Mouse (Mus musculus): Measurements from ENCODE around the gene S100a4. TPM values are rescaled to one million over a fixed set of nuclear protein-coding genes. Genes with fewer than 3 reads are reported as not detected.

The S100a4 gene
- polyA plus RNA-seq, 1 experiment: 1.8 TPM

DNA sequence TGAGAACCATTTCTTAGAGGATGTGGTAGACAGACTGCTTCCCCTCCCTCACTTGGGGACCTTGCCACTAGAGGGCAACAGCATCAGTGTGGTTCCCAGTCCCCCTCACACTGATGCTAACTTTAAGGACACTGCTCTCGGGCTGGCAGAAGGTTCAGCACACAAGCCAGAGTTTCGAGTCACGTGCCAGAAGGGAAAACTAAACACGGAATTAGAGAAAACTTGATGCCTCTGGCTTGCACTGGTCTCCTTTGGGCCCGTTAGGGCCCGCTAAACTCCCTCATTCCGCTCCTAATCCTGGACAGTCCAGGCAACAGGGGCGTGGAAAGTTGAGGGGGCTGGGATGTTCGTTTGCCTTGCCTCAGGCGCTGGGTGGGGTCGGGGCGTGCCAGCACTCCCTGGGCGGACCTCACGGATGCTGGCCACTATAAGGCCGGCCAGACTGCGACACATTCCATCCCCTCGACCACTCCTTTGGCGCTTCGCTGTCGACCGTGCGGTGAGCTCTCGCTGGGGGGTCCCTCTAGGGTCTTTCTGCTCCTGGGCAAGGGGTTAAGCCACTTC is 9.2 kb downstream of the S100a4 start, which contains the start of gene S100a6:
S100a6 (plus strand) TSS at position 155 of the 564 bp plus-strand sequence.
- Histone ChIP-seq H3K4me1 (ENCODE audit: control insufficient read depth, insufficient read depth, insufficient read length, low read length) (peaks cover 25% of the 10 kb centered on the region), H3K36me3 (ENCODE audit: control insufficient read depth, insufficient read depth, low read length) (no peaks in the 10 kb centered on the region), H3K27ac (ENCODE audit: insufficient read depth, low read depth, low read length) (peak within 1 kb of the TSS; percentile 40), H3K27me3 (ENCODE audit: control insufficient read depth, insufficient read depth, low read length) (no peaks in the 10 kb centered on the region), H3K4me3 (ENCODE audit: low read depth, low read length) (peak within 1 kb of the TSS; percentile 61)
- WGBS: 7% methylated on average over 23 of the region's 23 CpGs
- TF ChIP-seq CTCF (IDR thresholded peaks at IDR 0.05; ENCODE audit: extremely low read depth, insufficient read length, insufficient replicate concordance, low read depth, low read length) (peak; percentile 71; the same call in 1 of the 2 replicates), POLR2A (IDR thresholded peaks at IDR 0.05; ENCODE audit: low read depth, low read length) (peak; percentile 15; the same call in 1 of the 2 replicates)

DNA sequence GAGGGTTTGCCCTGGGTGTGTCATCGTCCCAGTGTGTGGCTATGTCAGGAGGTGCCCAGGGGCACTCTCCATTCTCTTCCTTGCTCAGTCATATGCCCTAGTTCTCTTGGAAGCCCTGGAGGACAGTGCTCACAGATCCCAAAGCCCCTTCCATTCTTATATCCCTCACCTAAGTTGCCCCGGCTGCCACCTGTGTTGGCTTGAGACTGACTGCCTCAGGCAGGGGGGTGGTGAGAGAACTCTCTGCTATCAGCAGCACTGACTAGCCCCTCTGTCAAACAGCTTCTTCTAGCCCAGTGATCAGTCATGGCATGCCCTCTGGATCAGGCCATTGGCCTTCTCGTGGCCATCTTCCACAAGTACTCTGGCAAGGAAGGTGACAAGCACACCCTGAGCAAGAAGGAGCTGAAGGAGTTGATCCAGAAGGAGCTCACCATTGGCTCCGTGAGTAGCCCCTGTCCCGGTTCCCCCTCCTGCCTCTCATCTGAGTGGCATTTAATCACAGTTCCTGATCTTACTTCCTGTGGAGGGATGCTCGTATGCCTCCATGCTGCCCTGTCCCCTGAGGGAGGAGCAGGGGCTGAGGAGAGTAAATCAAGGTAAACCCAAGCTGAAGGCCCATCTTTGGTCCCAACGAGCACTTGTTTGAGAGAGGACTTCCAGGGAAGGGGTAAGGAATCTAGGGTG is 10.0 kb downstream of the S100a4 start:
- peaks cover 25% of the 10 kb centered on the region for H3K4me1 ChIP-seq (ENCODE audit: control insufficient read depth, insufficient read depth, insufficient read length, low read length)
- TF ChIP-seq POLR2A (IDR thresholded peaks at IDR 0.05; ENCODE audit: low read depth, low read length) (no peak), CTCF (IDR thresholded peaks at IDR 0.05; ENCODE audit: extremely low read depth, insufficient read length, insufficient replicate concordance, low read depth, low read length) (no peak)
- peak overlapping the region; percentile 61 for H3K4me3 ChIP-seq (ENCODE audit: low read depth, low read length)
- H3K27me3 ChIP-seq (ENCODE audit: control insufficient read depth, insufficient read depth, low read length): no peaks in the 10 kb centered on the region
- 72% methylated on average over 7 of the region's 7 CpGs for WGBS
- H3K27ac ChIP-seq (ENCODE audit: insufficient read depth, low read depth, low read length): peak overlapping the region; percentile 40
- H3K36me3 ChIP-seq (ENCODE audit: control insufficient read depth, insufficient read depth, low read length): no peaks in the 10 kb centered on the region

DNA sequence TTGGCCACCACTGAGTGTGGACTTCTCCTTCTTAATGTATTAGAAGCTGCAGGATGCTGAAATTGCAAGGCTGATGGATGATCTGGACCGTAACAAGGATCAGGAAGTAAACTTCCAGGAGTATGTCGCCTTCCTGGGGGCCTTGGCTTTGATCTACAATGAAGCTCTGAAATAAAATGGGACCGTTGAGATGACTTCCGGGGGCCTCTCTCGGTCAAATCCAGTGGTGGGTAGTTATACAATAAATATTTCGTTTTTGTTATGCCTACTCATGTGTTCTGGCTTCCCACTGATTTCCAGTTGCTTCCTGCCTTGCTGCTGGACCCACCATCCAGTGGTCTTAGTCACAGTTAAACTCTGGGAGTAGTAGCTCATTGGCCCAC is 10.6 kb downstream of the S100a4 start:
- Histone ChIP-seq H3K27me3 (ENCODE audit: control insufficient read depth, insufficient read depth, low read length) (no peaks in the 10 kb centered on the region), H3K4me3 (ENCODE audit: low read depth, low read length) (peak overlapping the region; percentile 61), H3K36me3 (ENCODE audit: control insufficient read depth, insufficient read depth, low read length) (no peaks in the 10 kb centered on the region), H3K27ac (ENCODE audit: insufficient read depth, low read depth, low read length) (peak overlapping the region; percentile 40), H3K4me1 (ENCODE audit: control insufficient read depth, insufficient read depth, insufficient read length, low read length) (peaks cover 23% of the 10 kb centered on the region)
- WGBS: 80% methylated on average over 6 of the region's 6 CpGs
- TF ChIP-seq CTCF (IDR thresholded peaks at IDR 0.05; ENCODE audit: extremely low read depth, insufficient read length, insufficient replicate concordance, low read depth, low read length) (no peak), POLR2A (IDR thresholded peaks at IDR 0.05; ENCODE audit: low read depth, low read length) (no peak)

DNA sequence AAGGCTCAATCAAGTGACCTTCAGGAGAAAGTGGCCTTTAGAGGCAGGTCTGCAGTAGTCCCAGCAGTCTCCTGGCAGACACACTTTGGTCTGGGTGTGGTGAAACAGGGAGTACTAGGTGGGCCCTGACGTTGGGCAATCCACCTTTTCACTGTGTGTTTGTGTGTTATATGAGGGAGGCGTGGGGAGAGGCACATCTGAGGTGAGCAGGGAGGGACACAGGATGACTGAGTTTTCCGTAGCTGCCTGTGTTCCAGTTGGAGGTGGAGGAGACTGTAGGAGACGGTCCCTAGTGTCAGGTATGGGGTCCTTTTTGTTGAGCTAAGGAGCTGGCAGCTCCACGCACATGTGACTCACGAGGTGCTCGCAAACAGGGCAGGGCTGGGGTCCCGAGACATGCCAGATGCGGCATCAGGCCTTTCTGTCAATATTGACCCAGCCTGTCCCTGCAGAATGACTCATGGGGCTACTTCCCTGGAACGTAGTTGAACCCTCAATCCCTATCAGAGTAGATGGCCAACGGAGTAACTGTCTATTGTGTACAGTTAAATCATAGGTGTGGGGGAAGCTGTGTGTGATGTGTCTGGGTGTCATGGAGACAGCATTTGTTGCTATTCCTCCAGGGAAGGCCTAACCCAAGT is 11.2 kb downstream of the S100a4 start:
- 34% methylated on average over 11 of the region's 11 CpGs for WGBS
- Histone ChIP-seq H3K36me3 (ENCODE audit: control insufficient read depth, insufficient read depth, low read length) (no peaks in the 10 kb centered on the region), H3K4me3 (ENCODE audit: low read depth, low read length) (peak overlapping the region; percentile 61), H3K27me3 (ENCODE audit: control insufficient read depth, insufficient read depth, low read length) (no peaks in the 10 kb centered on the region), H3K27ac (ENCODE audit: insufficient read depth, low read depth, low read length) (peak overlapping the region; percentile 40), H3K4me1 (ENCODE audit: control insufficient read depth, insufficient read depth, insufficient read length, low read length) (peaks cover 21% of the 10 kb centered on the region)
- TF ChIP-seq CTCF (IDR thresholded peaks at IDR 0.05; ENCODE audit: extremely low read depth, insufficient read length, insufficient replicate concordance, low read depth, low read length) (no peak), POLR2A (IDR thresholded peaks at IDR 0.05; ENCODE audit: low read depth, low read length) (no peak)

DNA sequence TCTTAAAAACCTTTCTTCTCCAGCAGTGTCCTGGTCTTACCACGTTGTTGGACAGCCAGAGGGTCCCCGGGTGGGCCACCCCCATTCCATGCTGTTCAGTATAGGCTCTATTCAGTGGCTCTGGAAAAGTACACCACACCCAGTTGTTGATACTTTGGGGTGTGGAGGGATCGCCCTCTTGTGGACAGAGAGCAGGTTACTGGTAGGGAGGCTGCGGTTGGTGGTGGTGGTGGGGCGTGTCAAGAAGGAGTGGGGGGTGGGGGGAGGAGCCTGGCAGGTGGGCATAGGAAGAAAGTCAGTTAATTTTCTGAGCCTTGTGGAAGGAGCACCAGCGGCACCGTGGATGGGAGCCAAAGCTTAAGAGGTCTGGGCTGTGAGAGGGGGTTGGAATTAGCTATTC is 11.8 kb downstream of the S100a4 start:
- 4% methylated on average over 7 of the region's 7 CpGs for WGBS
- no peak for TF ChIP-seq POLR2A (IDR thresholded peaks at IDR 0.05; ENCODE audit: low read depth, low read length)
- peak; percentile 82; the same call in 1 of the 2 replicates for TF ChIP-seq CTCF (IDR thresholded peaks at IDR 0.05; ENCODE audit: extremely low read depth, insufficient read length, insufficient replicate concordance, low read depth, low read length)
- Histone ChIP-seq H3K36me3 (ENCODE audit: control insufficient read depth, insufficient read depth, low read length) (no peaks in the 10 kb centered on the region), H3K4me1 (ENCODE audit: control insufficient read depth, insufficient read depth, insufficient read length, low read length) (peaks cover 21% of the 10 kb centered on the region), H3K27me3 (ENCODE audit: control insufficient read depth, insufficient read depth, low read length) (no peaks in the 10 kb centered on the region), H3K4me3 (ENCODE audit: low read depth, low read length) (peak overlapping the region; percentile 18; the same call in 1 of the 2 replicates), H3K27ac (ENCODE audit: insufficient read depth, low read depth, low read length) (peak overlapping the region; percentile 20; the same call in 1 of the 2 replicates)

DNA sequence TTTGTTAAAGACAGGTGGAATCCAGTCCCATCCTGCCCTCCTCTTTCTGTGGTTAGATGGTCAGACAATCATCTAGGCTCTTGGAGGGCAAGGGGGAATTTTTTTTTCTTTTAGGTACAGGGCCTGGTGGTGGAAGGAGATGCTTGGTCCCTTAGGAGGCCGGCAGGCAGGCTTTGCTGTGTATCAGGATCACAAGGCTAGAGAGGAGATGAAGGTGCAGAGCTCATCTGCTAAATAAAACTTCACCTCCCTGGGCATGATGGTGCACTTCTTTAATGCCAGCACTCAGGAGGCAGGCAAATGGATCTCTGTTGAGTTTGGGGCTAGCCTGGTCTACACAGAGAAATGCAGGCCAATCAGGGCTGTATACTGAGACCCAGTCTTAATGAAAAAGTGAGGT is 12.3 kb downstream of the S100a4 start:
- H3K27ac ChIP-seq (ENCODE audit: insufficient read depth, low read depth, low read length): no peak overlapping the region
- no peaks in the 10 kb centered on the region for H3K36me3 ChIP-seq (ENCODE audit: control insufficient read depth, insufficient read depth, low read length)
- H3K4me1 ChIP-seq (ENCODE audit: control insufficient read depth, insufficient read depth, insufficient read length, low read length): peaks cover 21% of the 10 kb centered on the region
- no peak overlapping the region for H3K4me3 ChIP-seq (ENCODE audit: low read depth, low read length)
- no peaks in the 10 kb centered on the region for H3K27me3 ChIP-seq (ENCODE audit: control insufficient read depth, insufficient read depth, low read length)
- 50% methylated on average over 1 of the region's 1 CpGs for WGBS
- TF ChIP-seq CTCF (IDR thresholded peaks at IDR 0.05; ENCODE audit: extremely low read depth, insufficient read length, insufficient replicate concordance, low read depth, low read length): no peak
- no peak for TF ChIP-seq POLR2A (IDR thresholded peaks at IDR 0.05; ENCODE audit: low read depth, low read length)

DNA sequence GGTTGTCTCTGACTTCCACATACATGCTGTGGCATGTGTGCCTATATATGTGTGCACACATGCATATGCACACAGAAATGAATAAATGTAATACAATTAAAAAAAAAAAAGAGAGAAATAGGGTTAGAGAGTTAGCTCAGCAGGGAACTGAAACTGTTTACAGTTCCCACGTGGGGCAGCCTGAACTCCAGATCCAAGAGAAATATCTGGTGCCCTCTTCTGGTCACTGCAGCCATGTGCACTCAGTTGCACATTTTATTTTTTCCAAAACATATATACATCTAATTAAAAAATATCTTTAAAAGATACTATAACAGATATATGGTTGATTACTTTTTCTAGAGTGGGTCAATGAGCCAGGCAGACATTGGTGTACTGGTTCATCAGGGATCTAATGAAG is 14.0 kb downstream of the S100a4 start:
- 31% methylated on average over 1 of the region's 1 CpGs for WGBS
- peaks cover 21% of the 10 kb centered on the region for H3K4me1 ChIP-seq (ENCODE audit: control insufficient read depth, insufficient read depth, insufficient read length, low read length)
- no peak overlapping the region for H3K4me3 ChIP-seq (ENCODE audit: low read depth, low read length)
- TF ChIP-seq CTCF (IDR thresholded peaks at IDR 0.05; ENCODE audit: extremely low read depth, insufficient read length, insufficient replicate concordance, low read depth, low read length): no peak
- no peak for TF ChIP-seq POLR2A (IDR thresholded peaks at IDR 0.05; ENCODE audit: low read depth, low read length)
- H3K27ac ChIP-seq (ENCODE audit: insufficient read depth, low read depth, low read length): no peak overlapping the region
- H3K27me3 ChIP-seq (ENCODE audit: control insufficient read depth, insufficient read depth, low read length): no peaks in the 10 kb centered on the region
- no peaks in the 10 kb centered on the region for H3K36me3 ChIP-seq (ENCODE audit: control insufficient read depth, insufficient read depth, low read length)

All from small intestine, adult 2 months (tissue).